Mouse (Mus musculus) olfactory bulb, adult 2 months (tissue): Measurements from ENCODE around the gene Hspg2. TPM values are rescaled to one million over a fixed set of nuclear protein-coding genes. Genes with fewer than 3 reads are reported as not detected.

Experiments used
- H3K27ac ChIP-seq: fragments of 200-500 bp; 2 replicates; pipeline ENCODE4 v1.5.1; 2012; ENCODE audit warnings: low read depth, low read length; ENCODE audit not compliant: insufficient read depth
- H3K4me1 ChIP-seq: fragments of 200-500 bp; 2 replicates; pipeline ENCODE4 v1.6.1; 2012; ENCODE audit warnings: low read length; ENCODE audit not compliant: control insufficient read depth, insufficient read depth
- H3K4me3 ChIP-seq: fragments of 200-500 bp; 2 replicates; pipeline ENCODE4 v1.5.1; 2012; ENCODE audit warnings: mild to moderate bottlenecking, low read depth, low read length, moderate library complexity; ENCODE audit not compliant: insufficient read depth
- CTCF ChIP-seq: fragments of 200-500 bp; IDR thresholded peaks from 2 replicates; pipeline ENCODE4 v1.5.1; 2012; ENCODE audit warnings: low read depth, mild to moderate bottlenecking, low read length, moderate library complexity; ENCODE audit not compliant: insufficient read depth
- POLR2A ChIP-seq: fragments of 200-500 bp; IDR thresholded peaks from 2 replicates; pipeline ENCODE4 v1.6.1; 2012; ENCODE audit warnings: mild to moderate bottlenecking, low read depth, low read length, moderate library complexity; ENCODE audit not compliant: insufficient read depth
- WGBS: fragments of 180-500 bp; shearing (Covaris S2); methylation state at CpG from one replicate; pipeline ENCODE4 v1.1.7; 2018; 5-methylcytosine and 5-hydroxymethylcytosine counted together
- polyA plus RNA-seq: library from polyadenylated mRNA; stranded (reverse); fragments of >200 nt; gene quantifications from 2 replicates; pipeline ENCODE4 v1.2.4, GENCODE M21; 2012; ENCODE audit warnings: low replicate concordance; ENCODE audit not compliant: missing spikeins, insufficient read depth, insufficient read length

Hspg2 gene
- polyA plus RNA-seq, 1 experiment: not detected

- TF ChIP-seq POLR2A (no peak), CTCF (no peak)
- WGBS: 82% methylated on average over 11 of the region's 11 CpGs
- Histone ChIP-seq H3K4me1 (0 out of 2 replicates have a peak, but pooled peaks cover 3% of the 10 kb centered on the region), H3K4me3 (no peak overlapping the region), H3K27ac (no peak overlapping the region)
These were observed 53.4 kb downstream of the Hspg2 start for GRCm38 (mm10) chr4:137521966-137522365.

DNA sequence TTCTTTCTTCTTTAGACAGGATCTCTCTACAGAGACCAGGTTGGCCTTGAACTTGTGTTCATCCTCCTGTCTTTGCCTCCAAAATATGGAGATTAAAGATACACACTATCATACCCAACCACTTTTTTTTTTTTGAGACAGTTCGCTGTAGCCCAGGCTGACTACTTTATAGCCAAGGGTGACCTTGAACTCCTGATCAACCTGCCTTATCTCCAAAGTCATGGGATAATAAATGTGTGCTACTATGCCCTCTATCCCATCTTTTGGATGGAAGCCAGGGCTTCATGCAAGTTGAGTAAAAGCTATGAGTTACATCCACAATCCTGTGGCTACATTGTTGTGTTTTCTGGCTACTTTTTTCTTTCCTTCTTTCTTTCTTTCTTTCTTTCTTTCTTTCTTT, 56.9 kb downstream of the Hspg2 start:
- Histone ChIP-seq H3K4me1 (no peaks in the 10 kb centered on the region), H3K27ac (no peak overlapping the region), H3K4me3 (no peak overlapping the region)
- 98% methylated on average over 1 of the region's 1 CpGs for WGBS
- TF ChIP-seq POLR2A: no peak
- TF ChIP-seq CTCF: no peak

- H3K27ac ChIP-seq: no peak overlapping the region
- H3K4me3 ChIP-seq: no peak overlapping the region
- no peaks in the 10 kb centered on the region for H3K4me1 ChIP-seq
- no peak for TF ChIP-seq POLR2A
- TF ChIP-seq CTCF: no peak
- WGBS: 65% methylated on average over 4 of the region's 4 CpGs
These were observed 58.8 kb downstream of the Hspg2 start for GRCm38 (mm10) chr4:137527368-137527767.

DNA sequence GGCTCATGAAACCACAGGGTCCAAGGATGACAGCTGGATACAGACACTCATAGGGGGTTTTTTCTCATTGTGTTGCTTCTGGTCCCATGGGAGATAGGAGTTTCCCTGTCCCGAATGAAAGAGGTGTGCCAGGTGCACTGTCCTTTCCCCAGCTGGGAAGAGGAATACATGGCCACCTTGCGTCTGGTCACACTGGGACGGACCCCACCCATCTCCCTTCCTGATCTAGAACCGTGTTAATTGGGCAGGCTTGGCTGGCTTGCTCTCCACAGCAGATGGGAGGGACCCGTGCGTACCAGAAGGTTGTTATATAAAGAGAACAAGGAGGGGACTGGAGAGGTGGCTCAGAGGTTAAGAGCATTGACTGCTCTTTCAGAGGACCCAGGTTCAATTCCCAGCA, 59.3 kb downstream of the Hspg2 start:
- 86% methylated on average over 6 of the region's 6 CpGs for WGBS
- no peaks in the 10 kb centered on the region for H3K4me1 ChIP-seq
- no peak for TF ChIP-seq POLR2A
- no peak overlapping the region for H3K27ac ChIP-seq
- no peak overlapping the region for H3K4me3 ChIP-seq

DNA sequence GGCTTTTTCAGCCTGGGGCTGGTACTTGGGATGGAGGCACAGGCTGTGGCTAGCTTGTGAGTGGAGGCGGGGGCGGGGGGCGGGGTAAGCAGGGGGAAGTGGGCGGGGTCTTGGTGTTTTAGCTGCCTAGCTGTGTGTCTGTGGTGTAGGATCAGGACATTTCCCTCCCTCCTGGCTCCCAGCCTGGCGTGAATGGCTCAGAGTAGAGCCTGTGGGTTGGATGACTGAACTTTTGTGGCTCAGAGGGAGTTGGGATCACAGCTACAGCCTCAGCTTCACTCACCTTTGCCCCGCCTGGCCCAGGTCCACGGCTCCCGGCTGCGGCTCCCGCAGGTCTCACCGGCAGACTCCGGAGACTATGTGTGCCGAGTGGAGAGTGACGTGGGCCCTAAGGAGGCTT, 71.8 kb downstream of the Hspg2 start:
- no peak for TF ChIP-seq CTCF
- H3K4me3 ChIP-seq: no peak overlapping the region
- WGBS: 70% methylated on average over 14 of the region's 14 CpGs
- H3K27ac ChIP-seq: no peak overlapping the region
- no peaks in the 10 kb centered on the region for H3K4me1 ChIP-seq

GRCm38 (mm10) chr4:137542968-137543367, 74.4 kb downstream of the Hspg2 start:
- TF ChIP-seq CTCF (no peak), POLR2A (no peak)
- Histone ChIP-seq H3K4me1 (no peaks in the 10 kb centered on the region), H3K4me3 (no peak overlapping the region), H3K27ac (no peak overlapping the region)
- WGBS: 92% methylated on average over 10 of the region's 10 CpGs

DNA sequence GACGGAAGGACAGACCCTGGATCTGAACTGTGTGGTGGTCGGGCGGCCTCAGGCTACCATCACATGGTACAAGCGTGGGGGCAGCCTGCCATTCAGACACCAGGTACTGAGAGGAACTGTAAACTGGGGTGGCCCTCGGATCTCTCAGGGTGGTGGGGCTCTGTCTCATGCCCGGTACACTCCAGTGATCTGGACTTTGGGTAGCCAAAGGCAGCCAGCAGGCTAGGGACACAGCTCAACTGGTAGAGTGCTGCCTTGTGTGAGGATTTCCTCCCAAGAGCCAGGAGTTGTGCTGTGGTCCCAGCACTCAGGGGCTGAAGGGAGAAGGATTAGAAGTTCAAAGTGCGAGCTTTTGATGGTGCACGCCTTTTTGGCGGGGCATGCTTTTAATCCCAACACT, 77.0 kb downstream of the Hspg2 start:
- H3K27ac ChIP-seq: no peak overlapping the region
- H3K4me1 ChIP-seq: peaks cover 5% of the 10 kb centered on the region
- no peak overlapping the region for H3K4me3 ChIP-seq
- TF ChIP-seq POLR2A: no peak
- TF ChIP-seq CTCF: no peak
- 96% methylated on average over 9 of the region's 9 CpGs for WGBS

- H3K4me3 ChIP-seq: no peak overlapping the region
- H3K27ac ChIP-seq: no peak overlapping the region
- TF ChIP-seq CTCF (no peak), POLR2A (no peak)
- WGBS: 85% methylated on average over 5 of the region's 5 CpGs
- H3K4me1 ChIP-seq: peaks cover 8% of the 10 kb centered on the region
These were observed 77.5 kb downstream of the Hspg2 start for GRCm38 (mm10) chr4:137546003-137546525.

- H3K27ac ChIP-seq: no peak overlapping the region
- no peak for TF ChIP-seq CTCF
- no peak for TF ChIP-seq POLR2A
- no peak overlapping the region for H3K4me3 ChIP-seq
- peaks cover 8% of the 10 kb centered on the region for H3K4me1 ChIP-seq
- WGBS: 97% methylated on average over 17 of the region's 17 CpGs
These were observed 84.9 kb downstream of the Hspg2 start for GRCm38 (mm10) chr4:137553466-137553865.

- Histone ChIP-seq H3K4me1 (no peaks in the 10 kb centered on the region), H3K27ac (no peak overlapping the region), H3K4me3 (no peak overlapping the region)
- TF ChIP-seq CTCF (no peak), POLR2A (no peak)
- WGBS: 85% methylated on average over 16 of the region's 16 CpGs
These were observed 88.2 kb downstream of the Hspg2 start for GRCm38 (mm10) chr4:137556673-137557210.
